Mouse (Mus musculus): ENCODE measurements around the gene Nr3c2.

Nr3c2 gene

GRCm38 (mm10) chr8:77169757-77170438 is 270.7 kb downstream of the Nr3c2 start:
- DNase-seq (ENCODE audit: low read depth, low spot score): no peak

GRCm38 (mm10) chr8:77170439-77170759 is 271.2 kb downstream of the Nr3c2 start:
- no peak for DNase-seq (ENCODE audit: low read depth, low spot score)

GRCm38 (mm10) chr8:77173075-77173657 is 273.9 kb downstream of the Nr3c2 start:
- no peak for DNase-seq (ENCODE audit: low read depth, low spot score)

- DNase-seq (ENCODE audit: low read depth, low spot score): no peak
Measured at GRCm38 (mm10) chr8:77173736-77174135, 274.5 kb downstream of the Nr3c2 start.

GRCm38 (mm10) chr8:77175471-77175870 is 276.2 kb downstream of the Nr3c2 start:
- no peak for DNase-seq (ENCODE audit: low read depth, low spot score)

GRCm38 (mm10) chr8:77176343-77176742 is 277.1 kb downstream of the Nr3c2 start:
- DNase-seq (ENCODE audit: low read depth, low spot score): no peak

- DNase-seq (ENCODE audit: low read depth, low spot score): peak; percentile 33
Measured at GRCm38 (mm10) chr8:77185816-77186215, 286.6 kb downstream of the Nr3c2 start.

- no peak for DNase-seq (ENCODE audit: low read depth, low spot score)
Measured at GRCm38 (mm10) chr8:77186914-77187536, 287.8 kb downstream of the Nr3c2 start.

- no peak for DNase-seq (ENCODE audit: low read depth, low spot score)
Measured at GRCm38 (mm10) chr8:77187748-77188147, 288.5 kb downstream of the Nr3c2 start.

- no peak for DNase-seq (ENCODE audit: low read depth, low spot score)
Measured at GRCm38 (mm10) chr8:77188298-77188697, 289.1 kb downstream of the Nr3c2 start.

- no peak for DNase-seq (ENCODE audit: low read depth, low spot score)
Measured at GRCm38 (mm10) chr8:77189318-77189717, 290.1 kb downstream of the Nr3c2 start.

GRCm38 (mm10) chr8:77190393-77190792 is 291.2 kb downstream of the Nr3c2 start:
- no peak for DNase-seq (ENCODE audit: low read depth, low spot score)

- DNase-seq (ENCODE audit: low read depth, low spot score): no peak
Measured at GRCm38 (mm10) chr8:77209297-77209696, 310.1 kb downstream of the Nr3c2 start.

- no peak for DNase-seq (ENCODE audit: low read depth, low spot score)
Measured at GRCm38 (mm10) chr8:77213893-77214464, 314.7 kb downstream of the Nr3c2 start.

GRCm38 (mm10) chr8:77214665-77215064 is 315.4 kb downstream of the Nr3c2 start:
- DNase-seq (ENCODE audit: low read depth, low spot score): no peak

GRCm38 (mm10) chr8:77215191-77215590 is 315.9 kb downstream of the Nr3c2 start:
- DNase-seq (ENCODE audit: low read depth, low spot score): no peak

- DNase-seq (ENCODE audit: low read depth, low spot score): no peak
Measured at GRCm38 (mm10) chr8:77223123-77223522, 323.9 kb downstream of the Nr3c2 start.

GRCm38 (mm10) chr8:77227742-77228141 is 328.5 kb downstream of the Nr3c2 start:
- DNase-seq (ENCODE audit: low read depth, low spot score): no peak

- no peak for DNase-seq (ENCODE audit: low read depth, low spot score)
Measured at GRCm38 (mm10) chr8:77228688-77229087, 329.4 kb downstream of the Nr3c2 start.

- no peak for DNase-seq (ENCODE audit: low read depth, low spot score)
Measured at GRCm38 (mm10) chr8:77231211-77231610, 332.0 kb downstream of the Nr3c2 start.

GRCm38 (mm10) chr8:77231834-77232233 is 332.6 kb downstream of the Nr3c2 start:
- DNase-seq (ENCODE audit: low read depth, low spot score): no peak

- DNase-seq (ENCODE audit: low read depth, low spot score): no peak
Measured at GRCm38 (mm10) chr8:77232411-77232810, 333.2 kb downstream of the Nr3c2 start.

- DNase-seq (ENCODE audit: low read depth, low spot score): no peak
Measured at GRCm38 (mm10) chr8:77236701-77237100, 337.5 kb downstream of the Nr3c2 start.

Measured in ES-CJ7 (cell line).